Mouse (Mus musculus) small intestine, adult 2 months (tissue): Measurements from ENCODE around the gene Rin3.

Experiments used
- CTCF ChIP-seq: fragments of 200-500 bp; IDR thresholded peaks from 2 replicates; pipeline ENCODE4 v1.5.1; 2012; ENCODE audit warnings: low read depth, mild to moderate bottlenecking, control low read depth, inconsistent platforms, low read length, moderate library complexity, mixed read lengths; ENCODE audit not compliant: insufficient replicate concordance, insufficient read length; ENCODE audit errors: extremely low read depth
- POLR2A ChIP-seq: fragments of 200-500 bp; IDR thresholded peaks from 2 replicates; pipeline ENCODE4 v1.6.1; 2012; ENCODE audit warnings: low read depth, mild to moderate bottlenecking, control low read depth, inconsistent platforms, low read length, moderate library complexity

DNA sequence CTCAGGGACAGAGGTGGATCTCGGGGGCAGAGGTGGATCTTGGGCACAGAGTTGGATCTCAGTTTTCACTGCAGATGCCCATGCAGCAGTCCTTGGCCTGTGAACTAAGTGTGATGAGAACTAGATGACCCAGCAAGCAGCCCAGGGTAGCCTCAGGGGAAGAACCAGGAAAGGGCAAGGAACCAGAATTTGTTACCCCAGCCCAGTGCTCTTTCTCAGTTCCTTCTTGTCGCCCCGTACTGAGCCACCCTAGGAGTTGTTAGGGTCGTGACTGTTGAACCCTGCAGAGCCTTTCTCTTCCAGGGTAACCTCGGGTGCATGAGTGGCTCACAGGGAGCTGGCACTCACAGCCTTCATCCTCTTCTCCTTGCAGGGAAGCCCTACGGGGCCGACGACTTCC, 99.3 kb downstream of the Rin3 start:
- no peak for TF ChIP-seq CTCF
- no peak for TF ChIP-seq POLR2A
